Mouse (Mus musculus): ENCODE results near the gene Ppp1ca. TPM values are rescaled to one million over a fixed set of nuclear protein-coding genes. Genes with fewer than 3 reads are reported as not detected.

Gene Ppp1ca
- polyA plus RNA-seq, 1 experiment from 2014 or later = 773 TPM

DNA sequence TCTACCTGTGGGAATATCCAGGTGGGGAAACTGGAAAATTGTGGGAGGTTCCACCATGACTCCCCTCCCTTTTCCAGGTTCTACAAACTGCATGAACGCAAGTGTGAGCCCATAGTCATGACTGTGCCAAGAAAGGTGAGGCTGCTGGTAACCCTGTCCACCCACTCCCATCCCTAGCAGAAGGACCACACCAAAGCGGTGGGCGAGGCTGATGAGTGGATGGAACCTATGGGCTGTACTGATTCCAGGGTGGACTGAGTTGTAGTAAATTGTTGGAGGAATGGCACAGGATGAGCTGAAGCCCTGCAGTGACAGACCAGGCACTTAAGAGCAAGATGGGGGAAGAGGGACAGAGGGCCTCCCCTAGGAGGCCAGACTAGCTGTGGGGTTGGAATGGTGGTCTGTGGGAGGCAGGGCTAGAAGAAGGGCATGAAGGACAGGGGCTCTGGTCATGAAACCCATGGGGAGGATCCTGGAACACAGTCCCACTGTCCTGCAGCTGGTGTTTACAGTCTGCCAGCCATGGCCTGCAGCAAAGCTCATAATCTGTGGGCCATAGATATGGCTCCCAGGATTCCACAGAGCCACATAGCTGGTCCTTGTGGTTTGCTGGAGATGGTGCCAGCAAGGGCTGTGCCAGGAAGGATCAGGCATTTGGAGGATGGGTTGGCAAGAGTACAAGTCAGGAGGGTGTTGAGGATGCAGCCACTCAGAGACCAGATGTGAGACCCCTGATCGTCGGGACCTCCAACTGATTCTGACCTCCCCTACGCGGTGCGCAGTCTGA lies 39.2 kb upstream of the Ppp1ca start:
- no peak overlapping the region for H3K4me3 ChIP-seq (ENCODE audit: low read depth, low read length)
- ATAC-seq (replicated peaks; ENCODE audit: low FRiP score) (no peak), DNase-seq (ENCODE audit: low spot score) (no peak)
- no peaks in the 10 kb centered on the region for H3K9me3 ChIP-seq (ENCODE audit: control insufficient read depth, low read length)
- no peak overlapping the region for H3K9ac ChIP-seq (ENCODE audit: low read depth, low read length)
- no peak overlapping the region for H3K27ac ChIP-seq (ENCODE audit: low read depth, low read length)
- WGBS = 85% methylated on average over 8 of the region's 8 CpGs
- H3K4me1 ChIP-seq (replicated peaks; ENCODE audit: control insufficient read depth, insufficient read depth, low read length) = peaks cover 27% of the 10 kb centered on the region
- no peaks in the 10 kb centered on the region for H3K27me3 ChIP-seq (replicated peaks; ENCODE audit: control insufficient read depth, insufficient read depth, low read length)
- peaks cover 22% of the 10 kb centered on the region for H3K36me3 ChIP-seq (ENCODE audit: control insufficient read depth, insufficient read depth, low read length)
- H3K4me2 ChIP-seq = no peak overlapping the region

- Histone ChIP-seq H3K4me3 (ENCODE audit: low read depth, low read length) (peak within 1 kb of the TSS; percentile 34), H3K4me2 (peak within 1 kb of the TSS; percentile 55), H3K4me1 (replicated peaks; ENCODE audit: control insufficient read depth, insufficient read depth, low read length) (peaks cover 21% of the 10 kb centered on the region), H3K27me3 (replicated peaks; ENCODE audit: control insufficient read depth, insufficient read depth, low read length) (no peaks in the 10 kb centered on the region), H3K27ac (ENCODE audit: low read depth, low read length) (peak within 1 kb of the TSS; percentile 39; the same call in 1 of the 2 replicates), H3K36me3 (ENCODE audit: control insufficient read depth, insufficient read depth, low read length) (peaks cover 27% of the 10 kb centered on the region), H3K9me3 (ENCODE audit: control insufficient read depth, low read length) (no peaks in the 10 kb centered on the region), H3K9ac (ENCODE audit: low read depth, low read length) (peak within 1 kb of the TSS; percentile 54; the same call in 1 of the 2 replicates)
- DNase-seq (ENCODE audit: low spot score) (no peak), ATAC-seq (replicated peaks; ENCODE audit: low FRiP score) (no peak)
- 63% methylated on average over 11 of the region's 11 CpGs for WGBS
These were observed 38.6 kb upstream of the Ppp1ca start, which contains the start of gene Ptprcap for GRCm38 (mm10) chr19:4153232-4153654. Ptprcap (plus strand) TSS chr19:4153604.

DNA sequence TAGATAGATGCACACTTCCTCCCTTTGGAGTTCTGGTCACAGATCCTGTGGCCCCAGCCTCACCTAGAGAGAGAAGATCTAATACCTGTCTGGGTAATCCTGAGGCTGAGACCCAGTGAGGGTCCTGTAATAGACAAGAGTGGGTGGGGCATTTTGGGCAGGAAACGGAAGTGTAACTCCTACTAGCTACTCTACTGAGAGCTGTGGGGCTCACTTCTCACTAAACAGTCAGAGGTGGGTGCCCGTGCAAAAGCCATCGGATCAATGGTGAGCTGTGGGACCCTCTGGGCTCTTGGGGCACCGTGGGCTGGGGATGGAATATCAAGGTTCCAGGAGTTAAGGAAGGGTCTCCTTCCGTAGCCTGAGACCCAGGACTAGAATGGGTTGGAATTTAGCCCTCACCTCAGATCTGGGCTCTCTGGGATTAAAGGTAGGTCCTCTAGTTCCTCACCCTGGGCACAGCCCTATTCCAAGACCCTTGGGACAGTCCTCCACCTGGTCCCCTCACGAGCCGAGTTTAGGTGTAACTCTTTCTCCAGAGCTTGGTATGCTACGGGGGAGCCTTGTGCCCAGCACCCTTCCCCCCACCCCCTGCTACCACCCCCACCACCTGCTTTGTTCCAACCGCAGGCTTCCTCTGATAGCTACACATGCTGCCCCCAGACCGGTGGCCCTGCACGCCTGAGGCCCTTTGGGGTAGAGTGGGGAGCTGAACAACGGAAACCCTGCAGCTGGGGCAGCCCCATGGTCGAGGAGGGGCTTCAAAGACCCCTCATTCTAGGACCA lies 37.2 kb upstream of the Ppp1ca start:
- H3K4me2 ChIP-seq = peak overlapping the region; percentile 55
- peaks cover 32% of the 10 kb centered on the region for H3K36me3 ChIP-seq (ENCODE audit: control insufficient read depth, insufficient read depth, low read length)

DNA sequence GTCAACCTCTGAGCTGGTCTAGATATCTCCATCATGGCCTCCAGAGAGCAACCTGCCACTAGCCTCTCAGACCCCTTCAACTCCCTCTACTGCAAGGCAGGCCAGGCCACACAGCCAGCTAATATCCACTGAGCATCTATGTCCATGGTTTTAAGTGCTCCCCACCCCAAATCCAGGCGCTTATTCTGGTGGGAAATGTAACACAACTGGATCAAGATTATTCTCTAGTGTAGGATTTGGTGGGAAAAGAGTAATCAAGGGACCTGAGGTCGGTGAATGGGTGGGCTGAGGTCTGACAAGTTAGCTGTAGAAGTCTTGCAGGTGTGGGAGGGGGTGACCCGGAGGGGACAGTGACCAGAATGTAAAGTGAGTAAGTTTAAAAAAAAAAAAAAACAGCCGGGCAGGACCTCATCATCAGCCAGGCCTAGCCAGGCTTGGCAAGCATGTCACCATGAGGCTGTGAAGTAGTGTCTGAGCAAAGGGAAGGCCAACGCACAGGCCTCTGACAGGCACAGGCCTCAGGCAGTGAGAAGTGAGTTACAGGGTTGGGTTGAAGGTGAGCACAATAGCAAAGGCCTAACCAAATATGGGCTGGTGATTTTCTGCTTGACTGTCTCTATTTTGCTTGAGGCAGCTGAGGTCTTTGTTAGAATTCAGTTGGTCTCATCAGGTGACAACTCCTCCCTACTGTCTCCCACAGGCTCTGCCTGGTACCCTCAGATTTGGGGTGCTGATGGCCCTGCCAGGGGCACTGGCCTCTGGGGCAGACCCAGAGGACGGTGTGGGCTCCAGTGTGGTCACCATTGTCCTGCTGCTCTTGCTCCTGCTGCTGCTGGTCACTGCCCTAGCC lies 36.4 kb upstream of the Ppp1ca start:
- peaks cover 32% of the 10 kb centered on the region for H3K36me3 ChIP-seq (ENCODE audit: control insufficient read depth, insufficient read depth, low read length)
- H3K9ac ChIP-seq (ENCODE audit: low read depth, low read length) = peak overlapping the region; percentile 54

More for the DNA sequence above, 37.2 kb upstream of the Ppp1ca start:
- ATAC-seq (replicated peaks; ENCODE audit: low FRiP score) = peak; percentile 34; the same call in 1 of the 2 replicates
- Histone ChIP-seq H3K9me3 (ENCODE audit: control insufficient read depth, low read length) (no peaks in the 10 kb centered on the region), H3K4me1 (replicated peaks; ENCODE audit: control insufficient read depth, insufficient read depth, low read length) (peaks cover 14% of the 10 kb centered on the region), H3K27me3 (replicated peaks; ENCODE audit: control insufficient read depth, insufficient read depth, low read length) (no peaks in the 10 kb centered on the region), H3K4me3 (ENCODE audit: low read depth, low read length) (peak overlapping the region; percentile 34), H3K27ac (ENCODE audit: low read depth, low read length) (peak overlapping the region; percentile 39; the same call in 1 of the 2 replicates), H3K9ac (ENCODE audit: low read depth, low read length) (peak overlapping the region; percentile 54)
- 46% methylated on average over 13 of the region's 13 CpGs for WGBS
- DNase-seq (ENCODE audit: low spot score) = no peak

DNA sequence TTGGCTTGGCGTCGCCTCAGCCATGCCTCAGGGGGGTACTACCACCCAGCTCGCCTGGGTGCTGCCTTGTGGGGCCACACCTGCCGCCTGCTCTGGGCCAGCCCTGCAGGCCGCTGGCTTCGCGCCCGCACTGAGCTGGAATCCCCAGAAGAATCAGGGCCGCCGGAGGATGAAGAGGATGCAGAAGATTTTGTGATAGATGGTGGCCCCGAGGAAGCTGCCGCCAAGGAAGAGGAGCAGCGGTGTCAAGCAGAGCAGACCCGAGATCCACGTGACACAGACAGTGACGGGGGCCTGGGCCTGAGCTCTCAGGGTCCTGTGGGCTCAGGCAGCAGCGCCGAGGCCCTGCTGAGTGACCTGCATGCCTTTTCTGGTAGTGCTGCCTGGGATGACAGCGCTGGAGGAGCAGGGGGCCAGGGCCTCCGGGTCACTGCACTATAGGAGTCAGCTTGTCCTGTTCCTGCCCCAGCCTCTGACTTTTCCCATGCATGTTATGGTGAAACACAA lies 35.7 kb upstream of the Ppp1ca start:
- DNase-seq (ENCODE audit: low spot score) = no peak
- H3K27ac ChIP-seq (ENCODE audit: low read depth, low read length) = 0 out of 2 replicates have a peak overlapping the region, but pooled peaks have one; percentile 22

More for the DNA sequence above, 36.4 kb upstream of the Ppp1ca start:
- Histone ChIP-seq H3K4me1 (replicated peaks; ENCODE audit: control insufficient read depth, insufficient read depth, low read length) (peaks cover 12% of the 10 kb centered on the region; the same call in 1 of the 2 replicates), H3K9me3 (ENCODE audit: control insufficient read depth, low read length) (no peaks in the 10 kb centered on the region), H3K27ac (ENCODE audit: low read depth, low read length) (peak overlapping the region; percentile 39; the same call in 1 of the 2 replicates), H3K4me2 (peak overlapping the region; percentile 55), H3K4me3 (ENCODE audit: low read depth, low read length) (peak overlapping the region; percentile 34), H3K27me3 (replicated peaks; ENCODE audit: control insufficient read depth, insufficient read depth, low read length) (no peaks in the 10 kb centered on the region)
- ATAC-seq (replicated peaks; ENCODE audit: low FRiP score) (no peak), DNase-seq (ENCODE audit: low spot score) (no peak)
- 65% methylated on average over 6 of the region's 6 CpGs for WGBS

GRCm38 (mm10) chr19:4156771-4157170 lies 35.1 kb upstream of the Ppp1ca start:
- 93% methylated on average over 12 of the region's 12 CpGs for WGBS
- H3K4me3 ChIP-seq (ENCODE audit: low read depth, low read length) = no peak overlapping the region
- ATAC-seq (replicated peaks; ENCODE audit: low FRiP score) (no peak), DNase-seq (ENCODE audit: low spot score) (no peak)
- H3K36me3 ChIP-seq (ENCODE audit: control insufficient read depth, insufficient read depth, low read length) = peaks cover 31% of the 10 kb centered on the region
- H3K4me2 ChIP-seq = no peak overlapping the region
- H3K9ac ChIP-seq (ENCODE audit: low read depth, low read length) = no peak overlapping the region
- H3K27ac ChIP-seq (ENCODE audit: low read depth, low read length) = no peak overlapping the region
- peaks cover 12% of the 10 kb centered on the region; the same call in 1 of the 2 replicates for H3K4me1 ChIP-seq (replicated peaks; ENCODE audit: control insufficient read depth, insufficient read depth, low read length)
- no peaks in the 10 kb centered on the region for H3K27me3 ChIP-seq (replicated peaks; ENCODE audit: control insufficient read depth, insufficient read depth, low read length)
- H3K9me3 ChIP-seq (ENCODE audit: control insufficient read depth, low read length) = no peaks in the 10 kb centered on the region

More for the DNA sequence above, 35.7 kb upstream of the Ppp1ca start:
- Histone ChIP-seq H3K36me3 (ENCODE audit: control insufficient read depth, insufficient read depth, low read length) (peaks cover 30% of the 10 kb centered on the region), H3K9me3 (ENCODE audit: control insufficient read depth, low read length) (no peaks in the 10 kb centered on the region), H3K4me1 (replicated peaks; ENCODE audit: control insufficient read depth, insufficient read depth, low read length) (peaks cover 12% of the 10 kb centered on the region; the same call in 1 of the 2 replicates), H3K4me2 (peak overlapping the region; percentile 55; the same call in 1 of the 2 replicates), H3K4me3 (ENCODE audit: low read depth, low read length) (no peak overlapping the region), H3K27me3 (replicated peaks; ENCODE audit: control insufficient read depth, insufficient read depth, low read length) (no peaks in the 10 kb centered on the region), H3K9ac (ENCODE audit: low read depth, low read length) (peak overlapping the region; percentile 12; the same call in 1 of the 2 replicates)
- no peak for ATAC-seq (replicated peaks; ENCODE audit: low FRiP score)
- WGBS = 78% methylated on average over 20 of the region's 20 CpGs

DNA sequence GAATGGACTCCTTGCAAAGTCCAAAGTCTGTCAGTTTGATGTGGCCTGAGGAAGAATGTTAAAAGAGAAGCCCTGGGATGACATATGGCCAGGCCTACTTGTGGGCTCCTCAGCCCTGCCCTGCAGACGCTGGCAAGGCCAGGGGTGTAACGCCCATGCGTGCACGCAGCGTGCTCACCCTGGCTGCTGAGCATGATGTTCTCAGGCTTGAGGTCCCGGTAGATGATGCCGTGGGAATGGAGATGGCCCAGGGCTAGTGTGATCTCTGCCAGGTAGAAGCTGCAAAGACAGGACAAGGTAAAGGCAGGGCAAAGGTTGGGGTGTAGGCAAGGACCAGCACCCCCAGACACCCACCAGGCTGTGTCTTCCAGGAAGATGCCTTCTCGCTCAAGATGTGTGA lies 32.8 kb upstream of the Ppp1ca start:
- Histone ChIP-seq H3K9me3 (ENCODE audit: control insufficient read depth, low read length) (no peaks in the 10 kb centered on the region), H3K4me3 (ENCODE audit: low read depth, low read length) (no peak overlapping the region), H3K27ac (ENCODE audit: low read depth, low read length) (no peak overlapping the region), H3K36me3 (ENCODE audit: control insufficient read depth, insufficient read depth, low read length) (peaks cover 33% of the 10 kb centered on the region), H3K4me1 (replicated peaks; ENCODE audit: control insufficient read depth, insufficient read depth, low read length) (peaks cover 18% of the 10 kb centered on the region), H3K4me2 (no peak overlapping the region), H3K9ac (ENCODE audit: low read depth, low read length) (no peak overlapping the region), H3K27me3 (replicated peaks; ENCODE audit: control insufficient read depth, insufficient read depth, low read length) (no peaks in the 10 kb centered on the region)
- no peak for ATAC-seq (replicated peaks; ENCODE audit: low FRiP score)
- DNase-seq (ENCODE audit: low spot score) = no peak
- WGBS = 94% methylated on average over 8 of the region's 8 CpGs

All from liver, embryonic 11.5 days (tissue).